Mouse (Mus musculus): ENCODE data around the gene Eef1a1.

- TF ChIP-seq CTCF (IDR thresholded peaks at IDR 0.05; ENCODE audit: borderline replicate concordance, insufficient read depth, low read length): no peak
- TF ChIP-seq POLR2A (IDR thresholded peaks at IDR 0.05; ENCODE audit: low read depth, low read length): no peak
Measured at GRCm38 (mm10) chr9:78475873-78476272, 13.1 kb downstream of the Eef1a1 start.

Data from embryonic fibroblast, embryonic 13.5 days (primary cell).